Mouse (Mus musculus): ENCODE data around the gene Col26a1.

DNA sequence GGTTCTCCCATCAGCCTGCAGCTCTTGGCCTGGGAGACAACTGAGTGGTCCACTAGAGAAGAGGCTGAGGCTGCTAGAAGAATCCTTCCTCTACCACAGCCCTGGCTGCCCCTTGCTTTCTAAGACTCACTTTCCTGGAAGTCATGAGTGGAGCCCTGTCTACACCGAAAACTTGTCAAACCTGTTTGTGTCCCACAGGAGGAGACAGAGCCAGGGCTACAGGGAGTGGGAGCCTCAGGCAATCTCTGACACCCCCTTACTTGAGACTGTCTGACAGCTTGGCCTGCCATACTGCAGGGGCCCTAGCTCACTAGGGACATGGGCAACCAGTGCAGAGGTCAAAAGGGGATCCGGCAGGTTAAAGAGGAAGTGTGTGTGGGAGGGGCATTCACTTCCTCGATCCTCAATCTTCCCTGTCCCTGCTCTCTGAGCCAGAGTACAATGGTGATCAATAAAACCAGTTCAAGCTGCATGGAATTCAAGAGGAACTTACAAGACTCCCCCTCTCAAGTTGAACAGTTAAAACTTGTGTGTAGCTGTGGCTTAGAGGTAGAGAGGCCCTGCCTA lies 180.8 kb downstream of the Col26a1 start:
- TF ChIP-seq CTCF (IDR thresholded peaks at IDR 0.05; ENCODE audit: low read depth) = no peak
- TF ChIP-seq EP300 (IDR thresholded peaks at IDR 0.05; ENCODE audit: low read depth) = no peak
